16 mouse cellular contexts compared by ENCODE assay signal in genomic region chr15:77913054-77913453, GRCm38 (mm10). TPM values are rescaled to one million over a fixed set of nuclear protein-coding genes. Genes with fewer than 3 reads are reported as not detected.
DNase-seq lines count a peak whose midpoint lies in the region; ATAC-seq and TF ChIP-seq lines count a peak whose summit lies in the region.
"Had no signal": no experiment of that assay in that cellular context is flagged by ENCODE, and none has a peak within 500 bp of the region (broad histone marks: within the 10 kb centered on the region; RNA-seq: fewer than 3 reads in every experiment).

No protein-coding gene starts in this region.

- TF ChIP-seq EP300 in stomach, postnatal 0 days (optimal IDR thresholded peaks at IDR 0.05): no peak

- no peak for ATAC-seq in kidney, embryonic 14.5 days (ENCODE audit: low FRiP score, low TSS enrichment)
- no peak; the same call in 1 of the 2 replicates for ATAC-seq in stomach, postnatal 0 days (ENCODE audit: low FRiP score, low TSS enrichment)
- ATAC-seq: forebrain, embryonic 16.5 days; intestine, postnatal 0 days had no signal

- no peak overlapping the region for H3K4me2 ChIP-seq in kidney, embryonic 14.5 days (replicated peaks; ENCODE audit: low read depth, low read length)
- no peak overlapping the region for H3K4me2 ChIP-seq in stomach, postnatal 0 days (replicated peaks; ENCODE audit: low read depth)

- H3K9ac ChIP-seq in kidney, embryonic 14.5 days (ENCODE audit: low read depth, low read length): no peak overlapping the region
- H3K9ac ChIP-seq in stomach, postnatal 0 days (ENCODE audit: low read length): no peak overlapping the region

- 84% methylated on average over 8 of the region's 8 CpGs for WGBS in kidney, embryonic 14.5 days
- WGBS in spleen, adult 2 months: 87% methylated on average over 8 of the region's 8 CpGs
- 51% methylated on average over 8 of the region's 8 CpGs for WGBS in stomach, postnatal 0 days

- H3K27ac ChIP-seq in kidney, embryonic 14.5 days (ENCODE audit: low read depth, low read length): 0 out of 2 replicates have a peak overlapping the region, but pooled peaks have one; percentile 8
- peak overlapping the region; percentile 19; the same call in 1 of the 2 replicates for H3K27ac ChIP-seq in spleen, adult 2 months (ENCODE audit: insufficient read depth, low read length)
- peak overlapping the region; percentile 19; the same call in 1 of the 2 replicates for H3K27ac ChIP-seq in stomach, postnatal 0 days (replicated peaks)

- TF ChIP-seq CTCF in spleen, adult 2 months (IDR thresholded peaks at IDR 0.05; ENCODE audit: extremely low read depth, insufficient read depth, insufficient read length, insufficient replicate concordance): no peak
- TF ChIP-seq CTCF in stomach, postnatal 0 days (IDR thresholded peaks at IDR 0.05; ENCODE audit: low read depth): no peak

- H3K4me3 ChIP-seq in kidney, embryonic 14.5 days (ENCODE audit: low read length): no peak overlapping the region
- H3K4me3 ChIP-seq in spleen, adult 2 months (ENCODE audit: extremely low read depth, insufficient read depth, insufficient read length): no peak overlapping the region
- H3K4me3 ChIP-seq in stomach, postnatal 0 days (ENCODE audit: low read depth, low read length): no peak overlapping the region
- H3K4me3 ChIP-seq: hindbrain, embryonic 10.5 days had no signal

- no peaks in the 10 kb centered on the region for H3K27me3 ChIP-seq in kidney, embryonic 14.5 days (ENCODE audit: control insufficient read depth, insufficient read depth, low read length)
- no peaks in the 10 kb centered on the region for H3K27me3 ChIP-seq in spleen, adult 2 months (ENCODE audit: control insufficient read depth, insufficient read depth, low read length)
- no peaks in the 10 kb centered on the region for H3K27me3 ChIP-seq in stomach, postnatal 0 days (ENCODE audit: control insufficient read depth, insufficient read depth, low read length)

- TF ChIP-seq POLR2A in spleen, adult 2 months (IDR thresholded peaks at IDR 0.05; ENCODE audit: low read depth, low read length): no peak

- intact Hi-C loops in left cerebral cortex, postnatal 25 days (cut with DNase I): loop anchor here (5.0 kb wide), 2 partner anchors 51 to 66 kb away; no protein-coding TSS in a partner anchor

- peaks cover 15% of the 10 kb centered on the region for H3K4me1 ChIP-seq in kidney, embryonic 14.5 days (ENCODE audit: control insufficient read depth, insufficient read depth, low read length)
- H3K4me1 ChIP-seq in spleen, adult 2 months (ENCODE audit: control insufficient read depth, insufficient read depth, insufficient read length): no peaks in the 10 kb centered on the region
- no peaks in the 10 kb centered on the region for H3K4me1 ChIP-seq in stomach, postnatal 0 days (replicated peaks; ENCODE audit: control insufficient read depth, insufficient read depth)

- DNase-seq in gastrocnemius, adult 18-20 months (ENCODE audit: low spot score): peak; percentile 58
- DNase-seq in gastrocnemius, postnatal 10 days: no peak
- no peak for DNase-seq in kidney, adult 9 months
- no peak for DNase-seq in spleen, adult 2 months (ENCODE audit: low read depth in 1 of 2, low spot score in 2 of 2)
- DNase-seq in spleen, postnatal 10 days (ENCODE audit: low spot score in 2 of 2): no peak
- DNase-seq in stomach, postnatal 0 days (ENCODE audit: low spot score): no peak
- DNase-seq in left cerebral cortex, postnatal 25 days (ENCODE audit: low spot score in 2 of 2): no peak
- DNase-seq: B cell, adult 2 months; cerebellum, adult 2 months; left cerebral cortex, postnatal 4 days; lung, adult 2 months; thymus, adult 2 months had no signal

- H3K9me3 ChIP-seq in kidney, embryonic 14.5 days (ENCODE audit: control insufficient read depth, low read length): no peaks in the 10 kb centered on the region
- H3K9me3 ChIP-seq in stomach, postnatal 0 days (ENCODE audit: control insufficient read depth, low read length): no peaks in the 10 kb centered on the region
- H3K9me3 ChIP-seq: hindbrain, embryonic 10.5 days had no signal

- H3K36me3 ChIP-seq in kidney, embryonic 14.5 days (ENCODE audit: control insufficient read depth, insufficient read depth, low read length): peaks cover 37% of the 10 kb centered on the region
- H3K36me3 ChIP-seq in spleen, adult 2 months (ENCODE audit: control insufficient read depth, insufficient read depth, low read length): peaks cover 4% of the 10 kb centered on the region; the same call in 1 of the 2 replicates
- peaks cover 17% of the 10 kb centered on the region; the same call in 1 of the 2 replicates for H3K36me3 ChIP-seq in stomach, postnatal 0 days (ENCODE audit: control insufficient read depth, insufficient read depth, low read length)

RNA-seq across cellular contexts. Expression of gene Txn2, which starts 15.8 kb away (rescaled TPM):
- 100 to 1,000 TPM; 215 to 223 TPM for total RNA-seq in gastrocnemius, adult 18-20 months (2021)
- total RNA-seq in gastrocnemius, postnatal 10 days (2021): 100 to 1,000 TPM; 198 to 232 TPM
- polyA plus RNA-seq in kidney, embryonic 14.5 days (2014; fragmentation: Nextera tagmentation; extraction: Ambion mirVana): 269 and 294 TPM in 2 replicates
- polyA plus RNA-seq in spleen, adult 2 months (2012; rRNA removed): 115 and 139 TPM in 2 replicates
- polyA plus RNA-seq in stomach, postnatal 0 days (2015; fragmentation: Nextera tagmentation; extraction: Ambion mirVana): 172 and 176 TPM in 2 replicates
- total RNA-seq in left cerebral cortex, postnatal 25 days (2021): 100 to 1,000 TPM; 132 to 135 TPM

RNA-seq across cellular contexts. Expression of gene Foxred2, which starts 43.5 kb away (rescaled TPM):
- total RNA-seq in gastrocnemius, adult 18-20 months (2021): under 1 TPM; 0.45 to 0.53 TPM
- total RNA-seq in gastrocnemius, postnatal 10 days (2021): 1 to 10 TPM; 2.2 to 2.8 TPM
- 4.2 and 6.2 TPM in 2 replicates for polyA plus RNA-seq in kidney, embryonic 14.5 days (2014; fragmentation: Nextera tagmentation; extraction: Ambion mirVana)
- polyA plus RNA-seq in spleen, adult 2 months (2012; rRNA removed): 6.4 and 7.8 TPM in 2 replicates
- polyA plus RNA-seq in stomach, postnatal 0 days (2015; fragmentation: Nextera tagmentation; extraction: Ambion mirVana): 0.62 and 0.87 TPM in 2 replicates
- total RNA-seq in left cerebral cortex, postnatal 25 days (2021): 10 to 100 TPM; 11.8 to 12.0 TPM

RNA-seq across cellular contexts. Expression of gene Eif3d, which starts 57.6 kb away (rescaled TPM):
- 10 to 100 TPM; 55.8 to 61.7 TPM for total RNA-seq in gastrocnemius, adult 18-20 months (2021)
- 10 to 100 TPM; 80.8 to 85.2 TPM for total RNA-seq in gastrocnemius, postnatal 10 days (2021)
- polyA plus RNA-seq in kidney, embryonic 14.5 days (2014; fragmentation: Nextera tagmentation; extraction: Ambion mirVana): 188 and 247 TPM in 2 replicates
- polyA plus RNA-seq in spleen, adult 2 months (2012; rRNA removed): 99.6 and 103 TPM in 2 replicates
- 106 and 110 TPM in 2 replicates for polyA plus RNA-seq in stomach, postnatal 0 days (2015; fragmentation: Nextera tagmentation; extraction: Ambion mirVana)
- 100 to 1,000 TPM in 1 of 2 experiments, 10 to 100 TPM in 1; 97.3 to 105 TPM for total RNA-seq in left cerebral cortex, postnatal 25 days (2021)
